Mouse (Mus musculus): Measurements from ENCODE around the gene Kel.

GRCm38 (mm10) chr6:41734719-41735470, 30.8 kb upstream of the Kel start:
- TF ChIP-seq POLR2A (IDR thresholded peaks at IDR 0.05; ENCODE audit: insufficient read depth, low read depth, low read length) (no peak), CTCF (IDR thresholded peaks at IDR 0.05; ENCODE audit: insufficient read depth, low read depth, low read length) (no peak)
